Mouse (Mus musculus) cerebellum, adult 11 months (tissue): ENCODE data around the gene AW549877.

Source experiments
- DNase-seq: peaks from one replicate; pipeline ENCODE4 v3.0.0; 2022

Gene AW549877

DNA sequence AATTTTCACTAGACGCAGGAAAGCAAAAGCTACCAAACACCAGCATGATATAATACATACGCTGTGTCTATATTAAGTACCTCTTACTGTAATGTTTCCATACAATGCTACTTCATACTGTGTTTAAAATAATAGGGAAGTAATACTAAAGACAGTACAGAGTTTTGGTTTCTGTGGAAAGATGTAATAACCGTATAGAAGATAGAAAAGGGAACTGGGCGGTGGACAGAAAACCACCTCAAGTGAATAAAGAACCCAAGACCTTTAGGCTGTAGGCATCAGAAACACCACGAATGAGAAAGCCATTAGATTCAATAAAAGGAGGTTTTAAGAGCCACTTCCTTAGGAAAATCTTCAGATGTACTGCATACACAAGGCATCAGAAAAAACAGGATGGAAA, 12.8 kb downstream of the AW549877 start:
- DNase-seq: no peak

DNA sequence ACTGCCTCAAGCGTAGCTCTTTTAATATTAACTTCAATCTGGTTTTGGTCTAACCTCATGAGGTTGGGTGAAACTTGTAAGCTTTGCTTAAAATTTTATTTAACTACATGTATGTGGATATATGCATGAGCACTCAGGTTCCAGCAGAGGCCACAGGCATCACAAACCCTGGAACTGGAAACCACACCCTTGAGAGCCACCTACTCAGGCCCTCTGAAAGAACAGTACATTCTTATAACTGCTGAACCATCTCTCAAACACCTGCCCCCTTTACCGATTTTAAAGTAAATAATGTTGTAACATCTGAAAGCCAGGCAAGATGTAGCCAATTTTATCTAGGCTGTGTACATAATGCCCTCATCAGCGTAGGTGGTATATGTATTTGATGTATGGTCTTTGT, 15.7 kb downstream of the AW549877 start:
- DNase-seq: no peak

DNA sequence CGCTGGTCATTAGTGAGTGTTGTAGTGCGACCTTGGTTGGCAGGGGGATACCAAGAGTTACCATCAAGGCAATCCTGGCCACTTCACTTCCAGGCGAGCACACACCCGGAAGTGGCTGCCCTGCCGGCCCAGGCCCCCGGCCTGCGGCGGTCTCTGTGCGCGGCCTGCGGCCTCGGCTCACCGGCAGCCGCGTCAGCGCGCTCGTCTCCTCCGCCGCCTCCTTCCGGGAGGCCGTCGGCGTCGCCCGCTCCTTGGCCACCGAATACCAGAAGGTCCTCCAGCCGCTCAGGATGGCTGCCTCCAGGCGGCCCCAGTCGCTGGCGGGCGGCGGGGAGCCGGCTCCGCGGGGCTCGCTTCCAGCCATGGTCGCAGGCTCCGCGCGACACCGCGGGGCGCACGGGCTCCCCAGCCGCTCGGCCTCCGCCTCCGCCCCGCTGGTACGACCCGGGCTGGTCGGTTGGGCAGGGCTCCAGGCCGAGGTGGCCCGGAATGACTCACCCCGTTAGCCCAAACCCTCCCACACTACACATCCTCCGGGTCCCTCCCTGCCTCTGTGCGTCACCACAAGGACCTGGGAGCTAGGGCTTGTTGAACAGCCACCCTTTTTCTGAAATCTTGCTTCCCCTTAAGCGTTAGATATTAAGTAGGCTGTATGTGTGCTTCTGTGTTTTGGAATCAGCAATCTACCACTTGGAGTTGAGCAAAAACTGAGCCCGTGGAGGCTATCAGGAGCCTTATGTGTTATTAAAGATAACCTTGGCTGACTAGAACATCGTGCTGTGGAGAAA, 16.3 kb downstream of the AW549877 start, which contains the start of gene Fbxo4:
Gene Fbxo4 (minus strand): TSS at position 513 of the 788 bp plus-strand sequence.
- peak; percentile 84 for DNase-seq

DNA sequence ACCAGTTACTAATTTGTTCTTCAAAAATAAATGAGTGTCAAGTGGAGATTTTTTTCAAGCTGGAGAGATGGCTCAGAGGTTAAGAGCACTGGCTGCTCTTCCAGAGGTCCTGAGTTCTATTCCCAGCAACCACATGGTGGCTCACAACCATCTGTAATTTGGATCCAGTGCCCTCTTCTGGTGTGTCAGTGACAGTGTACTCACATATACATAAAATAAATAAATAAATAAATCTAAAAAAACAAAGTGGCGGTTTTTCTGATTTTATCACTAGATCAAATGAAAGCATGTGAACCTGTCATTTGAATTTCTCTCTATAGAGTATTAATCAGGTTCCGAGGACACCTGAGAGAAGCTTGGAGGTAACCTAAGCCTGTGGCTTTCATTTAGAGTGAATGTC, 17.3 kb downstream of the AW549877 start:
- DNase-seq: no peak

DNA sequence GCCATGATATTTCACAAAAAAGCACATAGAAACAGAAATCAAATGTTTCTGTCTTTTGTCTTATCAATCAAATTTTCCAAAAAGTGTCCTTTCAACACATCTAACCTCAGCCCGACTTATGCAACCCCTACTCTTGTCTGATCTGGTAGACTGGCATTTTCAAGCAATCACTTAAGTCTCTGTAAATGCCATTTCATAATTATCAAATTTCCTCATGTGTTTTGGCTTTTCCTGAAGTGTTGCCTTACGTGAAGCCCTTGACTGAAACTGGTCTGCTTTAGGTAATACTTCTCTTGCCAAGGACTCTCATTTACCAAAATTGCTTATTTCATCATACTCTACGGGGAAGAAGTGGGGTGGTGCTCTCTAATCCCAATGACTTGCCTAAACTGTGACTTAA, 22.2 kb downstream of the AW549877 start:
- no peak for DNase-seq

DNA sequence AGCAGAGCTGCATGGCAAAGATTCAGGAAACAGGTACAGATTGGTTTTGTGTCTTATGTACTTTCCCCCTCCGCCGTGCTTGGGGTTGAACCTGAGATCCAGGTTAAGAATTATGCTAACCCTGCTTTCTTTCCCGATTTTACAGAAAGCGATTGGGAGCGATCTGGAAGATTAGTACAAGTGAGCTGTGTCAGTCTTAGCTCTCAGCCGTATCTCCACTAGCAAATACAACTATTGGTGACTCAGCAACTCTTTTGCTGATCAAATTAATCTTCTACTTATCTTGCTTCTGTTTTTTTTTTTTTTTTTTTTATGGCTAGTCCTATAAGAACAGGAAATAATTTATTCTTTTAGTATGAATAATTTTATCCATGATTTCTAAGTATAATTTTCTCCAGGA, 25.4 kb downstream of the AW549877 start:
- no peak for DNase-seq

DNA sequence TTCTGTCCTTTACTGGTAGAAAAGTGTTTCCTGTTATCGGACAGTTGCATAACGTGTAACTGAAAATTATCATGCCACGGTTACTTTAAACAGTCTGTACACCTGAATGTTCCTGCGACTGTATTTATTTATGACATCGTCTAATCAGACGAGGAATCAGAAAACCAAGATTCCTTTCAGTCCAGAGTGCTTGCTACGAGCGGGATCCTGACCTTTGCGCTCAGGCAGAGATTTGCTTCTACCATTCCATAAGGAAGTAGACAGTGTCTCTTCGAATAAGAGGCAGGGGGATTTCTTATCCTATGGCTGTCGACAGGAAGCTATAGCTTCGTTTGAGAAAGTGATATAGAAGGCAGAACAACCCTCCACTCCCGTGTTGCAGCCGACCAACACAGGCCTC, 25.8 kb downstream of the AW549877 start:
- no peak for DNase-seq

DNA sequence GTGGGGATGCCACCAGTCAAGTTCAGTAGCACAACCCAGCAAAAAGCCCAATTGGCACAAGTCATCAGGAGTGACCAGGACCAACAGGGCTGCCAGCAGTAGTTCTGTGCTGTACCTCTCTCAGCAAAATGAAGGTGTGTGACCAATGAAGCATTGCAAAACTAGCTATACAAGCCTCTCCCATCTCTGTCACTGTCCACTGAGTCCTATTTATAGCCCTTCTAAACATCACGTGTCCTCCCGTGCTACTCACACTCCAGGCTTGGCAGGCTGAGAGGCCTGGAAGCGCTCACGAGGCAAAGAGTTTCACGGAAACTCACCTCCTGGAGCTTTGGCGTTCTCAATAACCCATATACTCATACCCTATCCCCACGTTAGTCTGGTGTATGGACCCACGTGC, 33.3 kb downstream of the AW549877 start:
- no peak for DNase-seq

DNA sequence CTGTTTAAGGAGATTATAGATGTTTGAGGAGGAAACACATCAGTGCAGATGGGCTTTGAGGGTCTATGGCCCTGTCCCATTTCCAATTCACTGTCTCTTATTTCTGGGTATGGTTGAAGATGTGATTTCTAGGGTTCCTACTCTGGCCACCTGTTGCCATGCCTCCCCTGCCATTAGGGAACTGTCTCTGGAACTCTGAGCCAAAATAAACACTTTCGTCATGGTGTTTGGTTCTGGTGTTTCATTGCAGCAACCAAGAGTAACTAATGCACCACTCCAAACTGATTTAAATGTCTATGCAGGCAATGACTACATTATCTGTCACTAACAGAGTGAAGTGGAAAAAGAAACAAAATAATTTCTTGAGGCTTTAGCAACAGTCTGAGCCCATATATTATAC, 35.5 kb downstream of the AW549877 start:
- no peak for DNase-seq

DNA sequence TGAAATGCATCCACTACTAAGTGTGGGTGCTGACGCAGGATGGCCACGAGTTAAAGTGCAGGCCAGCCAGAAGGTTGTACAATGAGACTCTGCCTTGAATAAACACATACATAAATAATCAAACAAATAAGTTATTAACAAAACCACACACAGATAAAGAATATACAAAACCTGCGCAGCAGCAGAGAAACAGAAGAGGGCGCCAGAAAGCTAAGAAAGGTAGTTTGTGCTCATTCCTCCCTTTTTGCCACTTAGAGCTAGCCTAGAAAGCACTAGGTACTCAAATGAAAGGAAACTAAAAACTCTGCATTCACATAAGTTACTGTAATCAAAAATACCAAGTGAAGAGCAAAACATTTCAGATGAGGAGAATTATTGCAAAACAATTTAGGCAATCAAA, 37.6 kb downstream of the AW549877 start:
- peak; percentile 16 for DNase-seq

DNA sequence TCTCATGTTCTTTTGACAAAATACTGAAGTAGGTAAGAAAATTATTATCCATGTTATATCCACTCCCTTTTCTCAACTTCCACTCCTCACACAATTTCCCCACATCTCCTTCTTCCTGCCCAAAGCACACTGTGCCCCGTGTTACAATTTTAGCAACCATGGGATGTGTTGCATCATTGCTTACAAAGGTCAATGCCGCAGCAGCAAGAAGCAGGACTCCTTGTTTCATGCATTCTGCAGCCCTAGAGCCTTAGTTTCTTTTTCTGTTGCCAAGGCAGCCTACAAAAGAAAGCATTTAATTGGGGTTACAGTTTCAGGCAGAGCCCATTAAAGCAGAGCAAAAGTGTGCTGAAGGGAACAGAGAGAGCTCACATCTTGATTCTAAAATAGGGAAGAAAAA, 40.6 kb downstream of the AW549877 start:
- no peak for DNase-seq

DNA sequence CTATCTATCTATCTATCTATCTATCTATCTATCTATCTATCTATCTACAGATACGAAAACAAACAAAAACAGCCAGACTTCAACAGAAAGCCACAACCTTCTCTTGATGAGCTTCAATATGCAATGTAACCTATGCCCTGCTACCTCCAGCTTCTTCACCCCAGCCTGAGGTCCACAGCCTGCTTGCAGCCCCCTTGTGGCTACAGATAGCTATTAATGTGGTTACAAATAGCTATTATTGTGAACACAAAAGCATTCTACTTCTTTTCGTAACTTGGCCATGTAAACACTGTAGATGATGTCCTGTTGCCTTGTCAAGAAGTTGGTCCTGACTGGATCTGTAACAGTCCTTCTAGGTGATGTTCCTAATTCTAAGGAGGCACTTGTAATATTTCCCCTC, 57.4 kb downstream of the AW549877 start:
- no peak for DNase-seq

DNA sequence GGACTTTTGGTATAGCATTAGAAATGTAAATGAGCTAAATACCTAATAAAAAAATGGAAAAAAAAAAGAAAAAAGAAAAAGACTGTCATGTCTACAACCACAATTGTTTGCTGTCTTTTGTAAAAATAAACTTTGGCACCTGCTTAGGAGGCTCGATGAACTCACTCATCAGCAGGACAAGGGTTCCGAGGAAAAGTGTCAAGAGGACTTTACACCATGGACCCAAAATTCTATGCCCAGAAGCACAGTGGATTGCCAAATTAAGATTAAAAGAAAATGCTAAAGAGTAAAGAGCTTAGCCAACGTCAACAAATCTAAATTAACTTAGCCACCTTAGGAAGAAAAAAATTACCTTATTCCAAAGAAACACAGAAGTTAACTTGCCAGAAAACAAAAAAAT, 59.5 kb downstream of the AW549877 start:
- DNase-seq: no peak

DNA sequence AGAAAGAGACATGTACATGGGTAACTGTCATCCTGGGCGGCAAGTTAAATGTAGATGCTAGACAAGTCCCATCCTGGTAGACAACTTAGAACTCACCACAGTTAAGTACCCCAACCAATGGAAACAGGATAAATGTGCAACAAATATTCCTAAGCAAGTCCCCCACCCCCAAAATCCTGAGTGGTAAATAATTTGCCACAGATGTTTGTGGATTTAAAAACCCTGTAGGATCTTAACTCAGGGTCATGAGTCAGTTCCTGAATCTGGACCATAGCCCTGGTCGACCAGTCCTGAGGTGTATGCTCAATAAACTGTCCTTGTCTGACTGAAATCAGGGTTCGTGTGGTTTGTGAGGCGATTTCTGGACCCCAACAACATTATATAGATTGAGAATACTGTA, 62.1 kb downstream of the AW549877 start:
- DNase-seq: no peak
